Mouse (Mus musculus) hindbrain, postnatal 0 days (tissue): ENCODE measurements around the gene Ctsc. TPM values are rescaled to one million over a fixed set of nuclear protein-coding genes. Genes with fewer than 3 reads are reported as not detected.

Experiments used
- ATAC-seq: fragments of 200-750 bp; cut with Nextera tagmentation; 2 replicates; pipeline ENCODE4 v1.8.0; 2017; ENCODE audit warnings: mild to moderate bottlenecking, moderate TSS enrichment, moderate library complexity
- DNase-seq: peaks from one replicate; pipeline ENCODE4 v3.0.0-alpha.2; 2015; ENCODE audit warnings: low spot score
- H3K27ac ChIP-seq: fragments of 300-500 bp; sonication (generic); 2 replicates; pipeline ENCODE4 v1.5.1; 2014; ENCODE audit warnings: mild to moderate bottlenecking
- H3K27me3 ChIP-seq: fragments of 300-500 bp; sonication (generic); 2 replicates; pipeline ENCODE4 v1.6.1; 2014; ENCODE audit warnings: low read length, mixed read lengths; ENCODE audit not compliant: insufficient read depth
- H3K36me3 ChIP-seq: fragments of 300-500 bp; sonication (generic); 2 replicates; pipeline ENCODE4 v1.6.1; 2014; ENCODE audit warnings: low read length, mixed read lengths; ENCODE audit not compliant: insufficient read depth
- H3K4me1 ChIP-seq: fragments of 300-500 bp; sonication (generic); 2 replicates; pipeline ENCODE4 v1.6.1; 2014; ENCODE audit warnings: antibody characterized with exemption, low read length, mixed read lengths; ENCODE audit not compliant: insufficient read depth
- H3K4me2 ChIP-seq: fragments of 300-500 bp; sonication (generic); 2 replicates; pipeline ENCODE4 v1.6.1; 2014; ENCODE audit warnings: low read depth, mild to moderate bottlenecking, low read length, moderate library complexity, mixed read lengths
- H3K4me3 ChIP-seq: fragments of 300-500 bp; sonication (generic); 2 replicates; pipeline ENCODE4 v1.5.1; 2014; ENCODE audit warnings: low read length
- H3K9ac ChIP-seq: fragments of 300-500 bp; sonication (generic); replicated peaks from 2 replicates; pipeline ENCODE4 v1.6.1; 2014; ENCODE audit warnings: mild to moderate bottlenecking, low read length, moderate library complexity, mixed read lengths
- H3K9me3 ChIP-seq: fragments of 300-500 bp; sonication (generic); 2 replicates; pipeline ENCODE4 v1.6.1; 2016; ENCODE audit warnings: low read length, mixed read lengths
- CTCF ChIP-seq: IDR thresholded peaks from 2 replicates; pipeline ENCODE4 v1.5.1; 2016; ENCODE audit warnings: antibody characterized with exemption, control low read depth, low read depth
- WGBS: fragments of 180-500 bp; shearing (Covaris S2); extraction: QIAGEN DNeasy Blood & Tissue Kit; methylation state at CpG from one replicate; pipeline ENCODE4 v1.1.7; 2014; 5-methylcytosine and 5-hydroxymethylcytosine counted together
- polyA plus RNA-seq: library from polyadenylated mRNA; unstranded; fragments of >200 nt; fragmentation: Nextera tagmentation; extraction: Ambion mirVana; gene quantifications from 2 replicates; pipeline ENCODE4 v1.2.1, GENCODE M21; 2015
- total RNA-seq: library from RNA; depleted of rRNA; stranded (reverse); fragments of >200 nt; gene quantifications from 2 replicates; pipeline ENCODE4 v1.2.3, GENCODE M21; 2014

The Ctsc gene
- total and polyA plus RNA-seq, 2 experiments from 2014 or later = 20.5 to 21.2 TPM

DNA sequence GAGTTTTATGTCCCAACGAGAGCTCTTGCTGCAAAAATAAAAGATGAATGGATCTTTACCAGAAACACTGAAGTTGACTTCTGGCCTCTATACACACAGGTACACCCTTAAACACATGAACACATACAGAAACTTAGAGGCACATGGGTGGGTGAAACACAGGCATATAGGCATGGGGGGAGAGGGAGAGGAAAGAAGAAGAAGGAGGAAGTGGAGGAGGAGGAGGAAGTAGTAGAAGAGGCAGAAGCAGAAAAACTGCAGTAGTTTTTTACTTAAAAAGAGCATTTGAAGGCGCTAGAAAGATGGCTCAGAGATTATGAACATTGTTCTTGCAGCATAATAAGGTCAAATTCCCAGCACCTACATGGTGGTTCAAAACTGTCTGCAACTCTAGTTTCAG, 41.0 kb downstream of the Ctsc start:
- Histone ChIP-seq H3K36me3 (no peaks in the 10 kb centered on the region), H3K4me3 (no peak overlapping the region), H3K9me3 (no peaks in the 10 kb centered on the region), H3K27me3 (no peaks in the 10 kb centered on the region), H3K9ac (no peak overlapping the region), H3K4me1 (no peaks in the 10 kb centered on the region), H3K27ac (no peak overlapping the region), H3K4me2 (no peak overlapping the region)
- WGBS = 89% methylated on average over 2 of the region's 2 CpGs
- TF ChIP-seq CTCF = no peak
- no peak for ATAC-seq
- DNase-seq = no peak

DNA sequence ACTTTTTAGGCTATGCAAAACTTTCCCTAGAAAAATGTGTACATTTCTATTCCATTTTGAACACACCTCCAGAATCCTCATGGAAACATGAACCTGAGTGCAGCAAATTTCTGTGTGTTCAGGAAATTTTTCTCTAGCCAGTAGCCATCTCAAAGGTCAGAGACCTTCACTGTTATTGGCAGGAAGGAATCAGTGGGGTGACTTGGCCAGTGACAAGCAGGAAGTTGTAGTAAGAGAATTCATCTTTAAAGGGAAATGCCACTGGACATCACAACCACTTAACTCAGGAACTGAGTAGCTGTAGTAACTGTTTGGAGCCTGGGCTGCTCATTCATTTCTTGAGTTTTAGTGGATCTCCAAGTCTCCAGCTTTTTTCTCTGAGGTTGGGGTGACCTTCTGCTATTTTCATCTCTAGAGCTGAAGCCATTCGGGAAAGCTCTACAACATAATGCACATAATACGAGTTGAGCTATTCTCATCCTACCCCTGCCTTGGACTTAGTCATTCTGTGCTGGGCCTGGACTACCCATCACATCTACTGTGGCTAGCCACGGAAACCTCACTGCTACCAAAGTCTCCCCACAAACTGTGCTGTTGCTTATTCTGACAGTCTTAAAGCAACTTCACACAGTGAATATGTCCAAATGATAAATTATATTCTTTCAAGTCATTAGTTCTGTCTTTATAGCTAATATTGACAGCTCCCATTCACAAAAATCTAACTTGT, 41.7 kb downstream of the Ctsc start:
- Histone ChIP-seq H3K9me3 (no peaks in the 10 kb centered on the region), H3K4me1 (no peaks in the 10 kb centered on the region), H3K4me2 (no peak overlapping the region), H3K9ac (no peak overlapping the region), H3K27me3 (no peaks in the 10 kb centered on the region), H3K27ac (no peak overlapping the region), H3K4me3 (no peak overlapping the region), H3K36me3 (no peaks in the 10 kb centered on the region)
- WGBS = 93% methylated on average over 3 of the region's 3 CpGs
- ATAC-seq (no peak), DNase-seq (no peak)
- no peak for TF ChIP-seq CTCF

DNA sequence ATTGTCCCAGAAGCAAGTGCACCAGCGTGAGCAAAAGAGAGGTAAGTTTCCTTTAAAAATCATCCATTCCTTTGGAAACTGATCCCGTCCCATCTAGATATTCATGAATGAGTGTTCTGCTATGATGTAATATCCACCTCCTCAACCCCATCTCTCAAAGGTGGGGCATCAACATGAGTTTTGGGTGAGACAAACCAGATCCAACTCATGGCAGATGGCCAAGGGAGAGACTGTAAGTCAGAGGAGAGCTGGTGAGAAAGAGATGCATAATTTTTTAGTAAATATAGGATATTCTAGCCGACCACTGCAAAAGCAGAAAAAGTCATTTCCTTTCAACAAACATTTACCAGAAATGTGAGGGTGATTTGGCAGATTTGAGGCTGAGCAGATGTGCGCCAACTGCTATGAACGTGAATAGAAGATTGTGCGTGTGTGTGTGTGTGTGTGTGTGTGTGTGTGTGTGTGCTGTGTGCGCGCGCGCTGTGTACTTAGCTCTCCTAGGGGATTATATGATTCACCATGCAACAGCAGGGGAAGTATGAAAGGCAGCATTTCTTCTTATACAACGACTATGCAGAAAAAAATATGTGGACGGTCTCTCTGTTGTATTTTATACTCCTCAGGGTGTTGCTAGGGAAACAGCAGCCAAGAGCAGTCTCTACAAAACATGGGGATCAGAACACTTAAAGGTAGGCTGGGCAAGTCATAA, 42.9 kb downstream of the Ctsc start:
- H3K27ac ChIP-seq = no peak overlapping the region
- H3K4me3 ChIP-seq = no peak overlapping the region
- no peaks in the 10 kb centered on the region for H3K9me3 ChIP-seq
- TF ChIP-seq CTCF = no peak
- H3K9ac ChIP-seq = no peak overlapping the region
- DNase-seq (peak; percentile 9), ATAC-seq (no peak)
- WGBS = 57% methylated on average over 12 of the region's 12 CpGs
- no peaks in the 10 kb centered on the region for H3K36me3 ChIP-seq
- H3K4me1 ChIP-seq = no peaks in the 10 kb centered on the region
- H3K27me3 ChIP-seq = no peaks in the 10 kb centered on the region
- H3K4me2 ChIP-seq = no peak overlapping the region

DNA sequence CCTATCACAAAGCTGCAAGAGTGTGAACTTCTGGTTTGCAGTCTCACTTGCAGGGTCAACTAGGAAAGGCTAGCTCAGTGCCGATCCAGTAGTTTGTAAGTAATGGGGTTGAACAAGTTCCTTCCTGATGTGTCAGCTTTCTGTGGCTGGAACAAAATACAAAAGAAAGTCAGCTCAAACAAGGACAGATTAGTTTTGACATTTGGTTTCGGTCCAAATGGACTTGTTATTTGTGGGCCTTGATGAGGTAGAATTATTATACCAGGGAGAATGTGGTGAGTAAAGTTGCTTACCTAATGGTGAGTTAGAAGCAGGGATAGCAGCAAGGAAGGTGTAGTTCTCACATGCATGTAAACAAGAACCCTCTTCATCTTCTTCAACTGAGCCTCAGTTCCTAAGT, 44.5 kb downstream of the Ctsc start:
- Histone ChIP-seq H3K4me1 (no peaks in the 10 kb centered on the region), H3K36me3 (no peaks in the 10 kb centered on the region), H3K4me3 (no peak overlapping the region), H3K27ac (no peak overlapping the region), H3K9ac (no peak overlapping the region), H3K9me3 (no peaks in the 10 kb centered on the region), H3K4me2 (no peak overlapping the region), H3K27me3 (no peaks in the 10 kb centered on the region)
- WGBS = 79% methylated on average over 2 of the region's 2 CpGs
- DNase-seq (no peak), ATAC-seq (no peak)
- no peak for TF ChIP-seq CTCF

DNA sequence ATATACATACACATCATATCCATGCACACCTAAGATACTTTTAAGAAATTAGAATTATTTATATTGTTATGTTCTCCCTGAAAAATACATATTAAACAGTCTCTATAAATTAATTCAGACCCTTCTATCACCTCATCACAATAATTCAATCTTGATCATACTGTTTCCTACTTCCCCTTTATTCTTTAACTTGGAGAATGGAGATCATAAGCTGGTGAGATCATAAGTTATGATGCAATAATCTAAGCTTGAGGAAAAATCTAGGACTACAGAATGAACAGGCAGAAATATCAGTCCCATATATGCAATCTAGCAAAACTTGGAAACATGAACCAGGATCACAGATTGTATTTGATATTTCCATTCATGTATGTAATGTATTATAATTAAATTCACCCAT, 49.6 kb downstream of the Ctsc start:
- no peak for ATAC-seq
- no peak overlapping the region for H3K4me2 ChIP-seq
- no peak overlapping the region for H3K4me3 ChIP-seq
- no peak for DNase-seq
- H3K4me1 ChIP-seq = no peaks in the 10 kb centered on the region
- H3K9me3 ChIP-seq = no peaks in the 10 kb centered on the region
- no peaks in the 10 kb centered on the region for H3K27me3 ChIP-seq
- no peaks in the 10 kb centered on the region for H3K36me3 ChIP-seq
- H3K27ac ChIP-seq = no peak overlapping the region
- TF ChIP-seq CTCF = no peak
- H3K9ac ChIP-seq = no peak overlapping the region

DNA sequence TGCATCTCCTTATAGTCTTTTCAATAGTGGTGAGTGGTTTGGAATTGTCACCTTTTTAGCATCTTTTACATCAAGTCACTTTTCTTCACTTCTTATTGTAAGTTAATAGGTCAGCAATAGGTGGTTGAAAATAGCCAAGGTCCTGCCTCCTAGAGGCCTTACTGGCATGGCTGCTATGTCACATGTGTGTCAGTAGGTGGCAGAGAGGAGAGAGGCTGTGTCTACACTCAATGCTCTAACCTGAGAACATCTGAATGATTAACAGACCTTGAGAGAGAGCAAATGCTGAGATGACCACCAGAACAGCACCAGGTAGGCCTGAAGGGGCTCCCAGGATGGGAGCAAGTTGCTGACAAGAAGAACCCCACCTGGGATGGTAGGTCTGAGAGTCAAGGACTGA, 65.9 kb downstream of the Ctsc start:
- H3K27ac ChIP-seq = no peak overlapping the region
- no peaks in the 10 kb centered on the region for H3K9me3 ChIP-seq
- DNase-seq (no peak), ATAC-seq (no peak)
- TF ChIP-seq CTCF = peak; percentile 55
- no peaks in the 10 kb centered on the region for H3K4me1 ChIP-seq
- no peak overlapping the region for H3K4me3 ChIP-seq
- H3K36me3 ChIP-seq = no peaks in the 10 kb centered on the region
- H3K4me2 ChIP-seq = no peak overlapping the region
- no peak overlapping the region for H3K9ac ChIP-seq
- no peaks in the 10 kb centered on the region for H3K27me3 ChIP-seq

DNA sequence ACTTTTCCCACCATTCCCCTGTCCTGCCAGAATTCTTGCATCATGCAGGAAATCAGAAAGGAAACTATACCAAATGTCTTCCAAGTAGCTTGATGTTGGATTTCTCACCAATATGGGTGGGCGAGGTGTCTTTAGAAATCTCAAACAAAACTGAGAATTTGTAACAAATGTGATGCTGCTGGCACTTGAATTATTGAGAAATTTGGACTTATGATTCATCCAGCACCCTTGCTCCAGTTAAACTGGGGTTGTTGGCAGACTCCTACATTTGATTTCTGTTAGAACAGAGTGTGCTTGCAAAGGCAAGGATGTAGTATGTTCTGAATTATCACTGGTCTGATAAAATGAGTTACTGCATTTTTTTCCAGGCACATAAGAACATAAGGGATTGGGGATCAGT, 68.2 kb downstream of the Ctsc start:
- no peak for ATAC-seq
- H3K27me3 ChIP-seq = no peaks in the 10 kb centered on the region
- no peak overlapping the region for H3K4me3 ChIP-seq
- no peak overlapping the region for H3K9ac ChIP-seq
- H3K4me1 ChIP-seq = no peaks in the 10 kb centered on the region
- no peak for TF ChIP-seq CTCF
- WGBS = 86% methylated on average over 1 of the region's 1 CpGs
- H3K36me3 ChIP-seq = no peaks in the 10 kb centered on the region
- no peak overlapping the region for H3K27ac ChIP-seq
- H3K9me3 ChIP-seq = no peaks in the 10 kb centered on the region
- no peak for DNase-seq
- no peak overlapping the region for H3K4me2 ChIP-seq
